In genomic region chr4:153417164-153417896, GRCm38 (mm10) we compare ENCODE assay signal across 8 mouse cellular contexts.
DNase-seq lines count a peak whose midpoint lies in the region; ATAC-seq lines count a peak whose summit lies in the region.

No protein-coding gene starts in this region.

- H3K4me1 ChIP-seq in heart, embryonic 15.5 days (replicated peaks) = peaks cover 12% of the 10 kb centered on the region
- H3K4me1 ChIP-seq in forebrain, embryonic 16.5 days (replicated peaks; ENCODE audit: control insufficient read depth, insufficient read depth, low read length) = peaks cover 9% of the 10 kb centered on the region; the same call in 1 of the 2 replicates
- peaks cover 8% of the 10 kb centered on the region for H3K4me1 ChIP-seq in midbrain, embryonic 12.5 days

- no peak overlapping the region for H3K9ac ChIP-seq in heart, embryonic 15.5 days
- 0 out of 2 replicates have a peak overlapping the region, but pooled peaks have one; percentile 26 for H3K9ac ChIP-seq in forebrain, embryonic 16.5 days (replicated peaks; ENCODE audit: low read depth, low read length)
- no peak overlapping the region; the same call in 1 of the 2 replicates for H3K9ac ChIP-seq in midbrain, embryonic 12.5 days (replicated peaks)

- no peak overlapping the region for H3K27ac ChIP-seq in heart, embryonic 15.5 days
- H3K27ac ChIP-seq in forebrain, embryonic 16.5 days (ENCODE audit: low read length) = no peak overlapping the region
- no peak overlapping the region for H3K27ac ChIP-seq in midbrain, embryonic 12.5 days (replicated peaks)

- H3K27me3 ChIP-seq in heart, embryonic 15.5 days = peaks cover 39% of the 10 kb centered on the region
- no peaks in the 10 kb centered on the region for H3K27me3 ChIP-seq in forebrain, embryonic 16.5 days (replicated peaks; ENCODE audit: control insufficient read depth, insufficient read depth, low read length)
- peaks cover 18% of the 10 kb centered on the region for H3K27me3 ChIP-seq in midbrain, embryonic 12.5 days

- 2% methylated on average over 23 of the region's 23 CpGs for WGBS in heart, embryonic 15.5 days
- 3% methylated on average over 20 of the region's 23 CpGs for WGBS in forebrain, embryonic 16.5 days
- 10% methylated on average over 23 of the region's 23 CpGs for WGBS in midbrain, embryonic 12.5 days

- H3K4me2 ChIP-seq in heart, embryonic 15.5 days = peak overlapping the region; percentile 64
- peak overlapping the region; percentile 39 for H3K4me2 ChIP-seq in forebrain, embryonic 16.5 days (ENCODE audit: low read length)
- H3K4me2 ChIP-seq in midbrain, embryonic 12.5 days (replicated peaks) = peak overlapping the region; percentile 47

- peak overlapping the region; percentile 32 for H3K4me3 ChIP-seq in heart, embryonic 15.5 days
- H3K4me3 ChIP-seq in forebrain, embryonic 16.5 days (replicated peaks; ENCODE audit: low read length) = peak overlapping the region; percentile 16
- peak overlapping the region; percentile 26 for H3K4me3 ChIP-seq in midbrain, embryonic 12.5 days

- H3K36me3 ChIP-seq in heart, embryonic 15.5 days = no peaks in the 10 kb centered on the region
- no peaks in the 10 kb centered on the region for H3K36me3 ChIP-seq in forebrain, embryonic 16.5 days (ENCODE audit: control insufficient read depth, insufficient read depth)
- H3K36me3 ChIP-seq in midbrain, embryonic 12.5 days = no peaks in the 10 kb centered on the region

- no peak for DNase-seq in heart, adult 18-20 months
- peak; percentile 66 for DNase-seq in R1 (ENCODE audit: low read depth, low spot score)
- no peak for DNase-seq in layer of hippocampus, adult 18-20 months (ENCODE audit: low spot score in 2 of 2)

- no peaks in the 10 kb centered on the region for H3K9me3 ChIP-seq in heart, embryonic 15.5 days (replicated peaks)
- no peaks in the 10 kb centered on the region for H3K9me3 ChIP-seq in forebrain, embryonic 16.5 days (ENCODE audit: control insufficient read depth, low read length)
- H3K9me3 ChIP-seq in midbrain, embryonic 12.5 days = no peaks in the 10 kb centered on the region

- ATAC-seq in heart, embryonic 15.5 days (replicated peaks; ENCODE audit: insufficient number of reproducible peaks, insufficient read depth, low FRiP score, low read depth) = peak; percentile 24; the same call in 1 of the 2 replicates
- ATAC-seq in forebrain, embryonic 16.5 days = peak; percentile 58
- ATAC-seq in midbrain, embryonic 12.5 days (ENCODE audit: low FRiP score, low read depth) = peak; percentile 81
- ATAC-seq in cerebellum, adult (ENCODE audit: insufficient number of reproducible peaks, low FRiP score, low TSS enrichment) = no peak
- no peak for ATAC-seq in granulocyte monocyte progenitor cell, adult 5-6 weeks (replicated peaks; ENCODE audit: poor library complexity, severe bottlenecking)

Comparison
In these comparisons a context has a peak if more than half of its experiments do, and no peak if none do; other contexts are left out.
1. ATAC-seq: peak in heart, embryonic 15.5 days (single experiment), forebrain, embryonic 16.5 days (single experiment) and midbrain, embryonic 12.5 days (single experiment); none in cerebellum, adult (single experiment) and granulocyte monocyte progenitor cell, adult 5-6 weeks (single experiment).
2. Peak in every context shown above with its lines, with median percentiles within 50 percentile points of each other: H3K4me2 ChIP-seq and H3K4me3 ChIP-seq.